Mouse (Mus musculus): Measurements from ENCODE around the gene Gpatch4. TPM values are rescaled to one million over a fixed set of nuclear protein-coding genes. Genes with fewer than 3 reads are reported as not detected.

Gpatch4 gene
- total and polyA plus RNA-seq, 3 experiments = 16.6 to 48.1 (median 27.8) TPM

DNA sequence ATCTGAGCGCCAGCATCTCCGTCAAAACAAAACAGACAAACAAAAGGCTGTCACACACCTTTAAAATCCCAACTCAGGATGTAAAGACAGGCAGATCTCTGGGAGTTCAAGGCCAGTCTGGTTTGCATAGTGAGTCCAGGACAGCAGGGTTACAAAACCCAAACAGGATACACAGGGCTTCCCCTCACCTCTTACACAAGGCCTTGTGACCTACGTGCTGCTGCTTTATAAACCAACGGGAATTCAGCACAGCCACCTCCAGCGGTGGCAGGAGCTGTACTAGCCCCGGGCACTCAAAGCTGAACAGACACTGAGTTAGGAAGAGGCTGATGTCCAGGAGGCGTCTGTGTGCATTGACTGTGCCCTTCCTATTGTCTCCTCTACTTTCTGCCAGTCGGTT lies 34.5 kb downstream of the Gpatch4 start:
- Histone ChIP-seq H3K36me3 (replicated peaks) (no peaks in the 10 kb centered on the region), H3K9me3 (replicated peaks) (no peaks in the 10 kb centered on the region), H3K4me1 (ENCODE audit: insufficient read depth, low read depth, low read length) (peaks cover 12% of the 10 kb centered on the region), H3K4me3 (ENCODE audit: low read depth, low read length) (no peak overlapping the region), H3K27me3 (ENCODE audit: insufficient read depth, low read length) (peaks cover 49% of the 10 kb centered on the region)
- no peak for ATAC-seq (ENCODE audit: extremely low read depth, insufficient number of reproducible peaks, low FRiP score, poor library complexity, severe bottlenecking)
- TF ChIP-seq GATA1 (IDR thresholded peaks at IDR 0.05; ENCODE audit: borderline replicate concordance, low read length) (no peak), CTCF (IDR thresholded peaks at IDR 0.05; ENCODE audit: low read depth, low read length) (no peak), TAL1 (conservative IDR thresholded peaks at IDR 0.05; ENCODE audit: low read depth, low read length) (no peak), GATA2 (IDR thresholded peaks at IDR 0.05; ENCODE audit: borderline replicate concordance, low read depth, low read length) (no peak), POLR2AphosphoS5 (IDR thresholded peaks at IDR 0.05; ENCODE audit: insufficient replicate concordance, low read depth, low read length) (no peak)
- no peak for DNase-seq (ENCODE audit: low spot score)

DNA sequence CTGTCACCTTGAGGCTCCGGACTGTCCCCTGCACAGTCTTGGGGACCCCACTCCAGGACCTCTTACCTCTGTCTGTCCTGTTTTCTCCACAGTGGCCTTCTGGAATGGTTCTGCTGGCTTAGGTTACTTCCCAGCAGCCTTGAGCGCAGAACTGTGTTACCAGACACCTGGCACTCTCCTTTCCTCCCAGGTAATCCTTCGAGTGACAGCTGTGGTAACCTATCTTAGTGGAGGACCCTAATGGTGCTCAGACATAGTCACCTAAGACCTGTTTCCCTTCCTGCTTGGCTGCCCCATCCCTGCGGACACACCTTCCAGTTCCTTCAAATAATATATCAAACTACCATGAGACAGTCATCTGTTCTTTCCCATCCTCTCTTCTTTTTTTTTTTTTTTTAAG lies 35.3 kb downstream of the Gpatch4 start, which contains the start of gene Ttc24:
Ttc24 (minus strand) TSS at position 101 of the 400 bp plus-strand sequence.
- H3K9me3 ChIP-seq (replicated peaks) = no peaks in the 10 kb centered on the region
- TF ChIP-seq GATA1 (IDR thresholded peaks at IDR 0.05; ENCODE audit: borderline replicate concordance, low read length) (no peak), GATA2 (IDR thresholded peaks at IDR 0.05; ENCODE audit: borderline replicate concordance, low read depth, low read length) (no peak), TAL1 (conservative IDR thresholded peaks at IDR 0.05; ENCODE audit: low read depth, low read length) (no peak), POLR2AphosphoS5 (IDR thresholded peaks at IDR 0.05; ENCODE audit: insufficient replicate concordance, low read depth, low read length) (no peak), CTCF (IDR thresholded peaks at IDR 0.05; ENCODE audit: low read depth, low read length) (no peak)
- no peak for ATAC-seq (ENCODE audit: extremely low read depth, insufficient number of reproducible peaks, low FRiP score, poor library complexity, severe bottlenecking)

DNA sequence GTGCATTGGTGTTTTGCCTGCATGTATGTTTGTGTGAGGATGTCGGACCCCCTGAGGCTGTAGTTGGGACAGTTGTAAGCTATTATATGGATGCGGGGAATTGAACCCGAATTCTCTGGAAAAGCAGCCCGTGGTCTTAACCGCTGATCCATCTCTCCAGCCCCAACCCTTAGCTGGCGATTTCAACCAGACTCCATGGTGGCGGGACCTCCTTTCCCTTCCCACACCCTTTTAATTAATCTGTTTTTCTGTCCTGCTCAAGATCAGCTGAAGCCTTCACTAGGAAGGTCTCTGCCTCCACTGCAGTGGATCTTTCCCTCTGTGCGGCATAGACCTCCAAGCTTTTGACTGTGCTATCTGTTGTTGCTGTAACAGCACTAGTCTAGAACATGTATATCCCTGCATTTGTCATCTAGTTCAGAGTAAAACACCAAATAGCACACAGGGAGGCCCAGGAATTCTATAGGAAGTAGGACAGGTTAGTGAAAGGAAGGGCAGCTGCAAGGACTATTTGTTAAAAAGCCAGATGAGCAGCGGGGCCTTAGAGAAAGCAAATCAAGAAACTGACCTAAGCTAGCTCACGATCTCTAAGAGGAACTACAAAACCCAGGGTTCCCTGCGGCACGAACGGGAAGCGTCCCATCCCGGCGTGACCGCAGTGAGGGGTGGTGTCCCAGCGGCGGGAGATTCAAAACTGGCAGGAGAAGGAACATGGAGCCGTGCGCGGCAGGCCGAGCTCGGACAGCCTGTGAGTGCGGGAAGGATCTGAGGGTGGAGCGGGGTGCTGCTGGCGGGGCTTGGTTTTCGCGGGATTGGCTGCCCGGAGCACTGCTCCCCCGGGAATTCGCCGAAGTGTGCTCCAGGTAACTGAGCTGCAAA lies 38.7 kb downstream of the Gpatch4 start, which contains the start of gene Iqgap3:
Iqgap3 (plus strand) TSS at position 627 of the 879 bp plus-strand sequence.
- peaks cover 18% of the 10 kb centered on the region for H3K27me3 ChIP-seq (ENCODE audit: insufficient read depth, low read length)
- no peaks in the 10 kb centered on the region for H3K9me3 ChIP-seq (replicated peaks)
- H3K4me1 ChIP-seq (ENCODE audit: insufficient read depth, low read depth, low read length) = peaks cover 25% of the 10 kb centered on the region
- ATAC-seq (ENCODE audit: extremely low read depth, insufficient number of reproducible peaks, low FRiP score, poor library complexity, severe bottlenecking) = peak; percentile 75
- DNase-seq (ENCODE audit: low spot score) = peak; percentile 95
- H3K4me3 ChIP-seq (ENCODE audit: low read depth, low read length) = peak within 1 kb of the TSS; percentile 86
- TF ChIP-seq TAL1 (conservative IDR thresholded peaks at IDR 0.05; ENCODE audit: low read depth, low read length) = no peak
- TF ChIP-seq POLR2AphosphoS5 (IDR thresholded peaks at IDR 0.05; ENCODE audit: insufficient replicate concordance, low read depth, low read length) = no peak
- no peak for TF ChIP-seq GATA2 (IDR thresholded peaks at IDR 0.05; ENCODE audit: borderline replicate concordance, low read depth, low read length)
- TF ChIP-seq CTCF (IDR thresholded peaks at IDR 0.05; ENCODE audit: low read depth, low read length) = no peak
- no peak for TF ChIP-seq GATA1 (IDR thresholded peaks at IDR 0.05; ENCODE audit: borderline replicate concordance, low read length)
- H3K36me3 ChIP-seq (replicated peaks) = peaks cover 34% of the 10 kb centered on the region

More for the DNA sequence above, 35.3 kb downstream of the Gpatch4 start, which contains the start of gene Ttc24:
- Histone ChIP-seq H3K4me1 (ENCODE audit: insufficient read depth, low read depth, low read length) (peaks cover 20% of the 10 kb centered on the region), H3K4me3 (ENCODE audit: low read depth, low read length) (no peak within 1 kb of the TSS), H3K27me3 (ENCODE audit: insufficient read depth, low read length) (peaks cover 44% of the 10 kb centered on the region), H3K36me3 (replicated peaks) (peaks cover 3% of the 10 kb centered on the region)
- DNase-seq (ENCODE audit: low spot score) = no peak

DNA sequence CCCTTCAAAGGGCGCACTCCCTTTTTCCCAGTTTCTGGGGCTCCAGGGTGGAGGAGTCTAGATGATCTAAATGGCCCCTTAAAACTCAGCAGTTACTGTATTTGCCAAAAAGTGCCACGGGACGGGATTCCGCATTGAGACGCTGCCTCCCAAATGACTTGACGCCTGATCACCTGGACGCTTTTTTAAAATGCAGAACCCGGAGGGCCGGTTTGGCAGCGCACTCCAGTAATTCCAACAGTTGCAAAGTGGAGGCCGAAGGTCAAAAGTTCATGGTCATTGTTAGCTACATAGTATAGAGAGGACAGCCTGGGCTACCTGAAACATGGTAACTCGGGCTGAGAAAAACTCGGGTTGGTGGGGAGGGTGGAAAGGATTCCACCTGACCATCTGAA lies 39.3 kb downstream of the Gpatch4 start:
- H3K9me3 ChIP-seq (replicated peaks) = no peaks in the 10 kb centered on the region
- peaks cover 25% of the 10 kb centered on the region for H3K4me1 ChIP-seq (ENCODE audit: insufficient read depth, low read depth, low read length)
- peaks cover 39% of the 10 kb centered on the region for H3K36me3 ChIP-seq (replicated peaks)
- TF ChIP-seq POLR2AphosphoS5 (IDR thresholded peaks at IDR 0.05; ENCODE audit: insufficient replicate concordance, low read depth, low read length) (no peak), CTCF (IDR thresholded peaks at IDR 0.05; ENCODE audit: low read depth, low read length) (no peak), GATA1 (IDR thresholded peaks at IDR 0.05; ENCODE audit: borderline replicate concordance, low read length) (no peak), GATA2 (IDR thresholded peaks at IDR 0.05; ENCODE audit: borderline replicate concordance, low read depth, low read length) (no peak), TAL1 (conservative IDR thresholded peaks at IDR 0.05; ENCODE audit: low read depth, low read length) (no peak)
- ATAC-seq (ENCODE audit: extremely low read depth, insufficient number of reproducible peaks, low FRiP score, poor library complexity, severe bottlenecking) (no peak), DNase-seq (ENCODE audit: low spot score) (no peak)
- H3K27me3 ChIP-seq (ENCODE audit: insufficient read depth, low read length) = peaks cover 15% of the 10 kb centered on the region
- peak overlapping the region; percentile 86 for H3K4me3 ChIP-seq (ENCODE audit: low read depth, low read length)

DNA sequence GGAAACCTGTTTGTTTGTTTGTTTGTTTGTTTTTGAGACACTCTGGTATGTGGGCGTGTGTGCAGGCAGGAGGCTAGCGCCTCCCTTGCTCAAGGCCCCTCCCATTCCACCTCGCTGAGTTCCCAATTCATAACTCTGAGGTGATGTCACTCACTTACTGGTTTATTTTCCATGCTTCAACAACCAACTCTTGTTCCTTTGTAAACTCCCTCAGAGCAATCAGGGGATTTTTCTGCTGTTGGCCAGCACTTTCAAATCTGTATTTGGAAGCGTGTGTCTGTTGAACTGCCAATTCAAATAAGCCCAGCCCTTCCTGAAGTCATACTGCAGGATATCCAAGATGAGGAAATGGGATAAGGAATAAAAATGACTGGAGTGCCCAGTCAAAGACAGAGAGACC lies 39.8 kb downstream of the Gpatch4 start:
- Histone ChIP-seq H3K4me3 (ENCODE audit: low read depth, low read length) (peak overlapping the region; percentile 86), H3K4me1 (ENCODE audit: insufficient read depth, low read depth, low read length) (peaks cover 25% of the 10 kb centered on the region), H3K27me3 (ENCODE audit: insufficient read depth, low read length) (peaks cover 11% of the 10 kb centered on the region), H3K36me3 (replicated peaks) (peaks cover 42% of the 10 kb centered on the region), H3K9me3 (replicated peaks) (no peaks in the 10 kb centered on the region)
- DNase-seq (ENCODE audit: low spot score) = peak; percentile 24
- peak; percentile 62; the same call in 1 of the 2 replicates for ATAC-seq (ENCODE audit: extremely low read depth, insufficient number of reproducible peaks, low FRiP score, poor library complexity, severe bottlenecking)
- no peak for TF ChIP-seq GATA2 (IDR thresholded peaks at IDR 0.05; ENCODE audit: borderline replicate concordance, low read depth, low read length)
- TF ChIP-seq CTCF (IDR thresholded peaks at IDR 0.05; ENCODE audit: low read depth, low read length) = no peak
- no peak for TF ChIP-seq TAL1 (conservative IDR thresholded peaks at IDR 0.05; ENCODE audit: low read depth, low read length)
- TF ChIP-seq GATA1 (IDR thresholded peaks at IDR 0.05; ENCODE audit: borderline replicate concordance, low read length) = no peak
- no peak for TF ChIP-seq POLR2AphosphoS5 (IDR thresholded peaks at IDR 0.05; ENCODE audit: insufficient replicate concordance, low read depth, low read length)

DNA sequence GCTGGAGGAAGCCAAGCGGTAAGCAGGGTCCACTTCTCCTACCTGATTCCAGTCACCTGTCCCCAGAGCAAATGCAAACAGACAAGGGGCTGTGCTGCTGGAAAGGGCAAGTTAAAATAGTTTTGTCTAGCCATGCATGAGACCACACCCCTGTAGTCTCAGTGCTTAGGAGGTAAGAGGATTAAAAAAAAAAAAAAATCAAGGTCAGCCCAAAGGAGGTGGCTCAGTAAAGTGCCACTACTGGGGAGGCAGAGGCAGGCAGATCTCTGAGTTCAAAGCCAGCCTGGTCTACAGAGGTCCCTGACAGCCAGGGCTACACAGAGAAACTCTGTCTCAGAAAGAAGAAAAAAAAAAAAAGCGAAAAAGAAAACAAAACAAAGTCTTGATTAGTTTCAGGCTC lies 41.1 kb downstream of the Gpatch4 start:
- Histone ChIP-seq H3K4me1 (ENCODE audit: insufficient read depth, low read depth, low read length) (peaks cover 25% of the 10 kb centered on the region), H3K27me3 (ENCODE audit: insufficient read depth, low read length) (peaks cover 5% of the 10 kb centered on the region), H3K4me3 (ENCODE audit: low read depth, low read length) (no peak overlapping the region), H3K36me3 (replicated peaks) (peaks cover 52% of the 10 kb centered on the region), H3K9me3 (replicated peaks) (no peaks in the 10 kb centered on the region)
- no peak for ATAC-seq (ENCODE audit: extremely low read depth, insufficient number of reproducible peaks, low FRiP score, poor library complexity, severe bottlenecking)
- no peak for DNase-seq (ENCODE audit: low spot score)
- TF ChIP-seq CTCF (IDR thresholded peaks at IDR 0.05; ENCODE audit: low read depth, low read length) (no peak), GATA2 (IDR thresholded peaks at IDR 0.05; ENCODE audit: borderline replicate concordance, low read depth, low read length) (no peak), POLR2AphosphoS5 (IDR thresholded peaks at IDR 0.05; ENCODE audit: insufficient replicate concordance, low read depth, low read length) (no peak), GATA1 (IDR thresholded peaks at IDR 0.05; ENCODE audit: borderline replicate concordance, low read length) (no peak), TAL1 (conservative IDR thresholded peaks at IDR 0.05; ENCODE audit: low read depth, low read length) (no peak)

All from G1E (cell line).